Mouse (Mus musculus): ENCODE data around the gene Pdlim5. TPM values are rescaled to one million over a fixed set of nuclear protein-coding genes. Genes with fewer than 3 reads are reported as not detected.

The Pdlim5 gene
- polyA plus RNA-seq, 1 experiment from 2014 or later, result 32.5 TPM

DNA sequence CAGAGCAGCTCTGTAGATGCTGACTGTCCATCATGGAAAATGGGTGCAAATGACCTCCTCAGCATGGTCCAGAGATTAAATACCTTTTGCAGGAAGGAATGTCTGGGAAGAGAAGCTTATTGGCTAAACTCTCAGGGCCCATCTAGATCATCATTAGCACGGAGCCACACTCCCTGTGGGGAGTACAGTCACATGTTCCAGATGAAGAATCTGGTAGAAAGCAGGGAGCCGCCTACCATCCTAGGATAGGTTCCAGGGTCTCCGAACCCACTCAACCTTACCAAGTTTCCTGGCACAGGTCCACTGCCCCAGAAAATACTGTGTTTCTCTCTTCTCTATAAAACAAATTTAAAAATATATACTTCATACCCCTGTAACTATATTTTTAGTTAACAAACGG lies 57.4 kb downstream of the Pdlim5 start:
- H3K27me3 ChIP-seq (ENCODE audit: insufficient read depth, low read length), result no peaks in the 10 kb centered on the region
- H3K4me1 ChIP-seq (replicated peaks; ENCODE audit: insufficient read depth, low read length), result no peaks in the 10 kb centered on the region; the same call in 1 of the 2 replicates
- no peaks in the 10 kb centered on the region for H3K36me3 ChIP-seq (ENCODE audit: insufficient read depth, low read length)
- H3K4me3 ChIP-seq (replicated peaks; ENCODE audit: low read depth, low read length), result no peak overlapping the region
- H3K4me2 ChIP-seq (ENCODE audit: low read length), result no peak overlapping the region
- 47% methylated on average over 4 of the region's 4 CpGs for WGBS
- H3K9ac ChIP-seq (ENCODE audit: low read depth, low read length), result no peak overlapping the region
- DNase-seq (ENCODE audit: low spot score) (no peak), ATAC-seq (replicated peaks; ENCODE audit: low FRiP score, low read depth) (no peak; the same call in 1 of the 2 replicates)
- no peaks in the 10 kb centered on the region for H3K9me3 ChIP-seq (replicated peaks; ENCODE audit: low read length)
- TF ChIP-seq CTCF (IDR thresholded peaks at IDR 0.05; ENCODE audit: low read depth), result no peak
- no peak overlapping the region for H3K27ac ChIP-seq

GRCm38 (mm10) chr3:142334496-142334895 lies 61.0 kb downstream of the Pdlim5 start:
- Histone ChIP-seq H3K9ac (ENCODE audit: low read depth, low read length) (no peak overlapping the region), H3K4me3 (replicated peaks; ENCODE audit: low read depth, low read length) (no peak overlapping the region), H3K27ac (no peak overlapping the region), H3K4me2 (ENCODE audit: low read length) (no peak overlapping the region), H3K36me3 (ENCODE audit: insufficient read depth, low read length) (no peaks in the 10 kb centered on the region), H3K4me1 (replicated peaks; ENCODE audit: insufficient read depth, low read length) (no peaks in the 10 kb centered on the region; the same call in 1 of the 2 replicates), H3K27me3 (ENCODE audit: insufficient read depth, low read length) (no peaks in the 10 kb centered on the region), H3K9me3 (replicated peaks; ENCODE audit: low read length) (no peaks in the 10 kb centered on the region)
- no peak for TF ChIP-seq CTCF (IDR thresholded peaks at IDR 0.05; ENCODE audit: low read depth)
- ATAC-seq (replicated peaks; ENCODE audit: low FRiP score, low read depth) (no peak), DNase-seq (ENCODE audit: low spot score) (no peak)
- 93% methylated on average over 3 of the region's 3 CpGs for WGBS

GRCm38 (mm10) chr3:142333458-142333857 lies 62.0 kb downstream of the Pdlim5 start:
- Histone ChIP-seq H3K4me3 (replicated peaks; ENCODE audit: low read depth, low read length) (no peak overlapping the region), H3K27me3 (ENCODE audit: insufficient read depth, low read length) (no peaks in the 10 kb centered on the region), H3K9ac (ENCODE audit: low read depth, low read length) (no peak overlapping the region), H3K36me3 (ENCODE audit: insufficient read depth, low read length) (no peaks in the 10 kb centered on the region), H3K9me3 (replicated peaks; ENCODE audit: low read length) (no peaks in the 10 kb centered on the region), H3K27ac (no peak overlapping the region), H3K4me2 (ENCODE audit: low read length) (no peak overlapping the region), H3K4me1 (replicated peaks; ENCODE audit: insufficient read depth, low read length) (no peaks in the 10 kb centered on the region; the same call in 1 of the 2 replicates)
- 95% methylated on average over 1 of the region's 1 CpGs for WGBS
- no peak for ATAC-seq (replicated peaks; ENCODE audit: low FRiP score, low read depth)
- TF ChIP-seq CTCF (IDR thresholded peaks at IDR 0.05; ENCODE audit: low read depth), result no peak
- DNase-seq (ENCODE audit: low spot score), result no peak

DNA sequence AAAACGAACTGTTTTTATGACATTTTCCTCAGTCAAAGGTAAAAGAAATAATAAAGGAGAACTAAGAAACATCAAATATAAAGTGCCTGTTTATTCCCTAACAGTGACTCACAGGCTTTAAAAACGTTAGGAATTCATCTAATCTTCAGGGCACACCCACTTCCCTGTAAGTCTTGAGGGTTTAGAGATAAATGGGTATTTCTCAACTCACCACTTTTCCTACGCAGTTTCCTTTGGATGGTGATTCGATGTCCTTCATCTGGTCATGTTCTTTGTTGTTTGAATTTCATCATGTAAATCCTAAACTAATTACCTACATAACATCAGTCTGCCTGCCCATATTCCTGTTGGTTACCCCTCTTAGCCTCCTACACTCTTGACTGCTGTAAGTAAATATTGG lies 62.8 kb downstream of the Pdlim5 start:
- no peak for DNase-seq (ENCODE audit: low spot score)
- Histone ChIP-seq H3K27ac (no peak overlapping the region), H3K4me1 (replicated peaks; ENCODE audit: insufficient read depth, low read length) (no peaks in the 10 kb centered on the region), H3K9me3 (replicated peaks; ENCODE audit: low read length) (no peaks in the 10 kb centered on the region), H3K36me3 (ENCODE audit: insufficient read depth, low read length) (no peaks in the 10 kb centered on the region), H3K27me3 (ENCODE audit: insufficient read depth, low read length) (no peaks in the 10 kb centered on the region), H3K9ac (ENCODE audit: low read depth, low read length) (no peak overlapping the region), H3K4me3 (replicated peaks; ENCODE audit: low read depth, low read length) (no peak overlapping the region), H3K4me2 (ENCODE audit: low read length) (no peak overlapping the region)
- TF ChIP-seq CTCF (IDR thresholded peaks at IDR 0.05; ENCODE audit: low read depth), result no peak
- no peak for ATAC-seq (replicated peaks; ENCODE audit: low FRiP score, low read depth)
- 68% methylated on average over 4 of the region's 4 CpGs for WGBS

DNA sequence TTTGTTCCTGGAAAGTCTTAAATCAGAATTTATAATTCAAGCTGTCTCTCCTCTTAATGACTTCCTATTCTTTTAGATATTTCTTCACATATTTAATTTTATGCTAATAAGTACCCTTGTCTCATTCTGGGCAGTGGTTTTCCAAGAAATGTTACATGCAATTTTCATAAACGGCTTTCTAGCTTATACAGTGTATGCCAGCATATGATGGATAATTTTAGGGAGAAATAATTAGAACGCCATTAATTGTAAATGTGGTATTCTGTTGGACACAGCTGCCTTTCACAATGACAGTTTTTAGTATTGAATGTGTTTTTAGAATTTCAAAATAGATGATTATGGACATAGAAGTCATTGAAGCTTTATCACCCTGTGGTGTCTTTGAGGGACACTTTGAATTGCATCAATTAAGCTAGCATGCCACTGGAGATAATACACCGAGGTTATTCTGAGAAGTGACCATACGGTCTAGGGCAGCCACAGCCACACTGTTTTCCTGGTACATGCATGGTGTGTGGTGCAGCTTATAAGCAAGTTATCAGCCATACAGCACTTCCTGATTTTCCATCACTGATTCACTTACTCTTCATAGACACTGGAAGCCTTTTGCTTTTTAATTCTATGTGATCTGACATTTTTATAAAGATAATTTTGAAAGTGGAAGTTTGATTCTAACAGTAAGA lies 63.5 kb downstream of the Pdlim5 start:
- Histone ChIP-seq H3K9ac (ENCODE audit: low read depth, low read length) (no peak overlapping the region), H3K4me1 (replicated peaks; ENCODE audit: insufficient read depth, low read length) (no peaks in the 10 kb centered on the region), H3K4me2 (ENCODE audit: low read length) (no peak overlapping the region), H3K27me3 (ENCODE audit: insufficient read depth, low read length) (no peaks in the 10 kb centered on the region), H3K36me3 (ENCODE audit: insufficient read depth, low read length) (no peaks in the 10 kb centered on the region), H3K27ac (no peak overlapping the region), H3K4me3 (replicated peaks; ENCODE audit: low read depth, low read length) (no peak overlapping the region), H3K9me3 (replicated peaks; ENCODE audit: low read length) (no peaks in the 10 kb centered on the region)
- no peak for DNase-seq (ENCODE audit: low spot score)
- 85% methylated on average over 4 of the region's 4 CpGs for WGBS
- ATAC-seq (replicated peaks; ENCODE audit: low FRiP score, low read depth), result no peak
- no peak for TF ChIP-seq CTCF (IDR thresholded peaks at IDR 0.05; ENCODE audit: low read depth)

DNA sequence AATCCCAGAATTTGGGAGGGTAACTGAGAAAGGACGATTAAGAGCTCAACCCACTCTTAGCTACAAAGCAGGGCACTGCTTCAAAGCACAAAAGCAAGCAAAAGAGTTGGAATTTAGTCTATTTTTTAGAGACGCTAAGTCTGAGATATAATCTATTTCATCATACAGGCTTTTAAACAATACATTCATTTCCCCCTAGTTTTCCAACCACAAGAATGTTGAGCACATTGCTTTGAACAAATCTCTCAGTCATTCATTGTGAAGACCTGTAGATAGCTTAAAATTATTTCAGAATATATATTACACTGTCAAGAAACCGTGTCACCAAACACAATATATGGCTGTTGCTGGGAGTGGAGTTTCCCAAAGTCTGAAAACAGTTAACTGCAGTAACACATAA lies 65.1 kb downstream of the Pdlim5 start:
- no peak overlapping the region for H3K27ac ChIP-seq

DNA sequence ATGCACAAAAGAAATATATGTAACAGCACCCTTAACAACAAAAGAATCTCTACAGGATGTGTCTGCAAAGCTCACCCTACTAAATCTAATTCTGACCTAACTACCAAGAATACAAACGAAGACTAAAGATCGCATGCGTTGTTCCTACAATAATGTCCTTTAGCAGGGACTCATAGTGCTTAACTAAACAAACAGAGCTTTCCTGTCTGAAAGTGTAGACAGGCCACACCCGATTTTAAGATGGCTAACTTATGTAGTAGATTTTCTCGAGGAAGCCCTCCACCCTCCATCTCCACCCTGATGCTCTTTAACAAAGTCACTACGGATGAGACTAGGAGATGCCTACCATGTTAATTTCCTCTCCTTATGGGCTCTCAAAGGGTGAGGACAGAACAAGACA lies 71.9 kb downstream of the Pdlim5 start:
- H3K4me3 ChIP-seq (replicated peaks; ENCODE audit: low read depth, low read length), result no peak overlapping the region

More for the DNA sequence above, 65.1 kb downstream of the Pdlim5 start:
- ATAC-seq (replicated peaks; ENCODE audit: low FRiP score, low read depth) (no peak), DNase-seq (ENCODE audit: low spot score) (peak; percentile 59)
- H3K4me2 ChIP-seq (ENCODE audit: low read length), result no peak overlapping the region
- H3K4me3 ChIP-seq (replicated peaks; ENCODE audit: low read depth, low read length), result no peak overlapping the region
- no peaks in the 10 kb centered on the region for H3K36me3 ChIP-seq (ENCODE audit: insufficient read depth, low read length)
- H3K9me3 ChIP-seq (replicated peaks; ENCODE audit: low read length), result no peaks in the 10 kb centered on the region
- no peak overlapping the region for H3K9ac ChIP-seq (ENCODE audit: low read depth, low read length)
- no peaks in the 10 kb centered on the region for H3K27me3 ChIP-seq (ENCODE audit: insufficient read depth, low read length)
- TF ChIP-seq CTCF (IDR thresholded peaks at IDR 0.05; ENCODE audit: low read depth), result no peak
- H3K4me1 ChIP-seq (replicated peaks; ENCODE audit: insufficient read depth, low read length), result no peaks in the 10 kb centered on the region
- 26% methylated on average over 3 of the region's 3 CpGs for WGBS

More for the DNA sequence above, 71.9 kb downstream of the Pdlim5 start:
- Histone ChIP-seq H3K27me3 (ENCODE audit: insufficient read depth, low read length) (no peaks in the 10 kb centered on the region), H3K4me2 (ENCODE audit: low read length) (no peak overlapping the region), H3K9me3 (replicated peaks; ENCODE audit: low read length) (no peaks in the 10 kb centered on the region), H3K27ac (no peak overlapping the region), H3K4me1 (replicated peaks; ENCODE audit: insufficient read depth, low read length) (0 out of 2 replicates have a peak, but pooled peaks cover 6% of the 10 kb centered on the region), H3K36me3 (ENCODE audit: insufficient read depth, low read length) (no peaks in the 10 kb centered on the region), H3K9ac (ENCODE audit: low read depth, low read length) (no peak overlapping the region)
- TF ChIP-seq CTCF (IDR thresholded peaks at IDR 0.05; ENCODE audit: low read depth), result no peak
- no peak for ATAC-seq (replicated peaks; ENCODE audit: low FRiP score, low read depth)
- DNase-seq (ENCODE audit: low spot score), result no peak
- WGBS, result 56% methylated on average over 6 of the region's 6 CpGs
